Mouse (Mus musculus) frontal cortex, postnatal 10 days (tissue): ENCODE results near the gene Rps12-ps3.

Source experiments
- DNase-seq, 2 experiments: peaks; one replicate each; pipeline ENCODE4 v3.0.0; 2022; ENCODE audit warnings: low spot score in 2 of 2, mixed read lengths in 1 of 2

Rps12-ps3 gene

DNA sequence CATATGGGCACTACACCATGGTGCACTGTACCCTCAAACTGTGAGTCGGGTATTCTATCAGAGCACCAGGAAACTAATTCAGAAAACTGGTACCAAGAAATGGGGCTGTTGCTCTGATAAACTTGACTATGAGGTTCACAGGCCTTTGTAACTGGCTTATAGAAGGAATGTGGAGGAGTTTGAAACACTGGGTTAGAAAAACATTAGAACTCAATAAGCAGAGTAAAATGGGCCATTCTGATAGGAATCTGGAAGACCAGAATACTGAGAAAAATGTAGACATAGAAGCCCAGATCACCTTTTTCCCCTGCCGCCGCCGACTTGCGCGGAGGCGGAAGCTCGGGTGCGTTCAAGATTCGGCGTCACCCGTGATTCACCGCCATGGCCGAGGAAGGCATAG lies at the start of gene Rps12-ps3:
Gene Rps12-ps3, plus strand, starts transcription at position 301 of the 400 bp plus-strand sequence.
- no peak for DNase-seq

DNA sequence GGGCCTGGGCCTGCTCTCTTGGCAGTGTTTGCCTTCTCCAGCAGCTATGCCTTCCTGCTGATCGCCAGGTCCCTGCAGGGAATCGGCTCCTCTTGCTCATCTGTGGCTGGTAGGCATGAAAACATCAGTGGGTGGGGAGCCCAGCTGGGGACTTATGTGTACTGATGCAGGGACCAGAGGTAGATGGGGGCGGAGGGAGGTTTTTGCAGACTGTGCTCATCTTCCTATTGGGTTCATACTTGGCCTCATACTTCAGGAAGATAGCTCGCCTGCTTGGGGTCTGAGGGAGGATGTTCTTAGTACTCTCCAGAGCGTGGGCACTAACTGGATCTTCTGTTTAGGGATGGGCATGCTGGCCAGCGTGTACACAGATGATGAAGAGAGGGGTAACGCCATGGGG lies 48.9 kb upstream of the Rps12-ps3 start:
- DNase-seq: no peak

DNA sequence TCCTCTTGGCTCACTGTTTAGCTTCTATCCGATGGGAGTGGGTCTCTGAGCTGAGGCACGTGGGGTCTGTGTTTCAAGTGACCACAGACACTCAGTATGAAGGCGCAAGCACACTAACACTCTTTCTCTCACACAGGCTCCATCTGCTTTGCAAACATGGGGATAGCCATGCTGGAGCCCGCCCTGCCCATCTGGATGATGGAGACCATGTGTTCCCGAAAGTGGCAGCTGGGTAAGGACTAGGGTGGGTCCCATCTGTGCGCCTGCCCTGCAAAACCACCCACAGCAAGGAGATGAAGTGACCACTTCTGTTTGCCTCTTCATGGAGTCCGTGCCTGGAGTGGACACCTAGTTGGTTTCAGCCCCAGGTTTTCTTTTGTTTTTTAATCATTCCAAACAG lies 45.7 kb upstream of the Rps12-ps3 start:
- DNase-seq: no peak

- no peak for DNase-seq
Observed at GRCm38 (mm10) chr19:59280841-59281240, 41.2 kb upstream of the Rps12-ps3 start.

- no peak for DNase-seq
Observed at GRCm38 (mm10) chr19:59282001-59282400, 40.1 kb upstream of the Rps12-ps3 start.

- no peak for DNase-seq
Observed at GRCm38 (mm10) chr19:59289042-59289441, 33.0 kb upstream of the Rps12-ps3 start.

DNA sequence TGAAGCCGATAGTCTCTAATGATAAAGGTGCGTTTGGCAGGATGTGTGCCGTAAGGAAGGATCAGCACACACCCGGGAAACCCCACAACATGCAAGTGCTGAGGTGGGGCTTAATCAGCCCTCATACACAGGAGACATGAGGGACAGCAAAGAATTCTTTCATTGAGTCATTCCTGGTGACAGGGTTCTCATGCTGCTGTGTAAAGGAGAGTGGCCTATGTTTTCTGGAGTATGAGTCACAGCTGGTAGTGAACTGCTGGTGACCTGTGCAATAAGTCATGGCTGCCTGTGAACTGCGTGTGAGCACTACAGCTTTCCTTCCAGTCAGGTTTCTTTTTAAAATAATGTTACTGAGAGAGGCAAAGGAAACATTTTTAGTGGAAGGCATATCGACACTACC lies 32.3 kb upstream of the Rps12-ps3 start:
- no peak for DNase-seq

DNA sequence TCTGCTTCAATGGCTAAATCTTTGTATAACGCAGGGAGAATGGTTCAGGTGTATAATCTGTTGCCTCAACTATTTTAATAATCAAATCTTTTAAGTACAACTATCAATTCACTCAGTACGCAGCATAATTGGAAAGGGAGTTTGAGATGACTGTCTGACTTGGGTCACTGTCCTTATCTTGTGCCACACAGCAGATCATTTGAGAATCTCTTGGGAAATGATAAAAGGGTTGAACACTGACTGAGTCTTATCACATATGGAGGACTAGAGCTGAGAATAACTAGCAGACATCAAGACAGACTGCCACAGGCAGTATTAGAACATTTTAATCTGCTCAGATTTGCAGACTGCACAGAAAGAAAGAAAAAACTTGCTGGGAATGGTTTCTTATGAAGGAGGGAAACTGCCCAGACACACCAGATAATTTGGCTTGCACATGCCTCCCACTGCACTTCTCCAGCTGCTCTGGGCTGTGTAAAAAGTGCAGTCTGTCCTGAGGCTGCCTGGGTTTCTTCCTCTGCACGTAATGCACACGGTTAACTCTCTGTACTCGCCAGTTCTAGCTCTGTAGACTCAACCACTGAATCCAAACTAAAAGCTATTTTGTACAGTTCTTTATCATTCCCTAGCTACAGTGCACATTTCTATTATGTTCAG lies 29.8 kb upstream of the Rps12-ps3 start:
- no peak for DNase-seq

- no peak for DNase-seq
Observed at GRCm38 (mm10) chr19:59315308-59315707, 6.8 kb upstream of the Rps12-ps3 start.

- peak in 1 of 2 experiments; percentile 34 for DNase-seq
Observed at GRCm38 (mm10) chr19:59316571-59316970, 5.5 kb upstream of the Rps12-ps3 start.

GRCm38 (mm10) chr19:59330816-59331225 lies 8.7 kb downstream of the Rps12-ps3 start:
- no peak for DNase-seq

GRCm38 (mm10) chr19:59336655-59337054 lies 14.6 kb downstream of the Rps12-ps3 start:
- DNase-seq: no peak

- DNase-seq: no peak
Observed at GRCm38 (mm10) chr19:59337872-59338681, 16.0 kb downstream of the Rps12-ps3 start.

GRCm38 (mm10) chr19:59339908-59340307 lies 17.8 kb downstream of the Rps12-ps3 start:
- no peak for DNase-seq

DNA sequence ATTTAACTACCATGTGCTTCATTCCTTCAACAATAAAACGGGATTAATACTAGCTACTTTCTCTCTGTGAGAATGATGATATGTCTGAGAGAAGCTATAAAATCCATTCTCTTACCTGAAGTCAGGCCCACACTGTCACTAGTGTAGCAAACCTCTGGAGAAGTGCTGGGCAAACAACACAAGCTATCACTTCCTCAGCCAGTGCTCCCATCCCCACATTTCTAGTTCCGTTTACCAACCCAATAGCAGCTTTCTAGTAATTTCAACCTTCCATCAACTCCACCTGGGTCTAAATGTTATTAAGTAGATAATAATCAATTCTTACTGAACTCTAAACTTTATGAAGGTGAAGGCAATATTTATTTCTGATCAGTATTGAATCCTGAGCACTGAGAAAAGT lies 20.9 kb downstream of the Rps12-ps3 start:
- DNase-seq: no peak

GRCm38 (mm10) chr19:59344304-59344711 lies 22.2 kb downstream of the Rps12-ps3 start:
- DNase-seq: peak in 1 of 2 experiments; percentile 25

GRCm38 (mm10) chr19:59345081-59345657 lies 23.1 kb downstream of the Rps12-ps3 start:
- peak; percentile 48 to 57 for DNase-seq

GRCm38 (mm10) chr19:59345658-59346283 lies 23.7 kb downstream of the Rps12-ps3 start, which contains the start of gene Pdzd8:
Gene Pdzd8 (minus strand): TSS chr19:59345780.
- DNase-seq: peak; percentile 84 to 89

DNA sequence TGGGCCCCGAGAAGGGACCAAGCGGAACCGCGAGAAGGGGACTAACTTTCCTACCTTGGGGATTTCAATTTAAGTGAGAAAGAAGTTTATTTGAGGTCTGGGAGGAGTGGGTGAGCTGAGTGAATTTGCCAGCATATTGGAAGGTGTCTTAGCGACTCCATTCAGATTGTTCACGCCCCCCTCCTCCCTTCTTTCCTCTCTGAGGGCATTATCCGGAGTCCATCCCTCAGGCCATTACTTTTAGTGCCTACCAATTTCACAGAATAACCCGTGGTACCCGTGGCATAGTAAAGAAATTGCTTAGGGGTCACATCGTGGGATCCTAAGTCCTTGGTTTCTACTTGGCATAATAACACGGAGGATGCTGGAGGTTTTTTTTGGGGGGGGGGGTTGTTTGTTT lies 24.2 kb downstream of the Rps12-ps3 start:
- no peak for DNase-seq

DNA sequence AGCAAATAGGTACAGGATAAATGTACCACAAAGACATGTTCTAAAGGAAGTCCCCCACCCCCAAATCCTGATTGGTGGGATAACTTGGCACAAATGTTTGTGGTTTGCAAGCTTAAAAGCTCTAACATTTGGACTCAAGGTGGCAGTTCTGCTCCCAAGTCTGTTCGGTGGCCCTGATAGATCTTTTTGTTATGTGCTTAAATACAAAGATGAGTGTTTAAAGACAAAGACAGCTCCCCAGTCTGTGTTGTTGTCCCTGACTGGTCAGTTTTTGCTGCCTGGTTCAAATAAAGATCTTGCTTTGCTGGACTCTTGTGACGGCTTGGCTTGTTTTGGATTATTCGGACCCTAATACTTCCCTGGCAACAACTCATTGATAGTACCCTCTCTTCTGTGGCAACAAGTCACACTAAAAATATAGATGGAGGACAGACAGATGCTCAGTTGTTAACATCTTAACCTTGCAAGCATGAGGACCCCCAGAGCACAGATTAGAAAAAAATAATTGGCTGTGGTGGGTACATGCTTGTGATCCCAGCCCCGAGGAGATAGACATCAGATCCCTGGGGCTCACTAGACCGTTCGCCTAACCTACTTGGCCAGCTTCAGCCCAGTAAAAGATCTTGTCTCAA lies 27.4 kb downstream of the Rps12-ps3 start:
- DNase-seq: no peak

DNA sequence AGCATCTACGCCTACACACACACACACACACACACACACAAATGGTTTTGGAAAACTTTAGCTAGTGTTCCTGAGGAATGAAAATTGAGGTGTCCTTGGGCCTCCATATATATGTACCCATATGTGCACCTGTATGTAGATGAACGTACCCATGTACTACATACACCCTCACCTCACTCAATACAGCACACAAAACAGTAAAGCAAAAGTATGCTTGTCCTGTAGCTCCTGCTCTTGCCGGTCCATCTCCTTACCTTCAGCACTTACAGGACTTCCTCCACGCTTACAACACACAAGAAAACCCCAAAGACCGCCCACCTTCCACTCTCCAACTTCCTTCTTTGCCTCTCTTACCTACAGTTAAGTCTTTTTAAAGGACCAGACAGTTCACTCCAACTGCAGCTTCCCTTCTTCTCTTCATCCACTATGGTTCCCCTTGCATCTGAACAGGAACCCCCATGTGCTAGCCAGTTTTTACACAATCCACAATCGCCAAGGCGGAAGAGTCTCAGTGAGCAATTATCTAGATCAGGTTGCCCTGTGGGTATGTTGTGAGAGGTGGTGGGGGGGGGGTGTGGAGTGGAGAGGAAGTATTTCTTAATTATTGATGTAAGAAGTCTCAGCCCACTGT lies 28.3 kb downstream of the Rps12-ps3 start:
- no peak for DNase-seq
